7 mouse cellular contexts compared by ENCODE assay signal in the genomic region with DNA sequence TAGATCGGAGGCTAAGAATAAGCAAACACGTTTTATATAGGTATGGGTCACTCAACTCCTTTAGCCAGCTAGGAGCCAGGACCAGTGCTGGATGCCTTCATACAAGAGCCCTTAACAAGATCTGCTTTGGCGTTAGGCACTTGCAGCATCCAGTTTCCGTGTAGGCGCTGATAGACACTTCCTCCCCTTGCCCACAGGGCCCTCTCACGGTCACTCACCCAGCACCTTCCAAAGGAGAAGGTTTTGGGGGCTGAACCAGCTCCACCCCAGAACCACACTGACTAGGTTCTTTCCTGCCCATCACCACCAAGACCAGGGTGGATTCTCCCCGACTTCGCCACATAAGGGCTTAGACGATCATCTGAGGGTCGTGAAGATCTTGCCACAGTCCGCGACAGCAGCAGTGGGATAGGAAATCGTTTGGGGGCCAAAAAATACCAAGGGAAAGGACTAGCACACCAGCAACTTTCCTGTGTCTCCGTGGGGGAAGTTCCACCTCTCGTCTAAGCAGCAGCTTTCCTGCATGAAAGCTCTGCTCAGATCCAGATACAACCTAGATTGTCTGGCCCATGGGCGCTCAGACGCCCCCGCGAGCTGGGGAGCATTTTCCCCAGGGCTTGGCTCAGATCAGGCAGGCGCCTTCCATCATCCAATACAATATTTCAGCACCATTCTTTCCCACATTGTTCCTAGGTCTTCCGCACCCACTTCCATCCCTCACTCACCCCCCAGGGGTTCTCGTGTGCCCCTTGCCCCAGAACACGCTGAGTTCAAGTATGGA. TPM values are rescaled to one million over a fixed set of nuclear protein-coding genes. Genes with fewer than 3 reads are reported as not detected.
DNase-seq lines count a peak whose midpoint lies in the region; ATAC-seq and TF ChIP-seq lines count a peak whose summit lies in the region.

No protein-coding gene starts in this region.

- H3K9me3 ChIP-seq in lung, postnatal 0 days (ENCODE audit: low read length), result no peaks in the 10 kb centered on the region
- no peaks in the 10 kb centered on the region for H3K9me3 ChIP-seq in limb, embryonic 11.5 days (ENCODE audit: control insufficient read depth, low read length)
- H3K9me3 ChIP-seq in neural tube, embryonic 15.5 days (replicated peaks), result no peaks in the 10 kb centered on the region

- H3K36me3 ChIP-seq in lung, postnatal 0 days (ENCODE audit: insufficient read depth, low read length), result no peaks in the 10 kb centered on the region
- no peaks in the 10 kb centered on the region for H3K36me3 ChIP-seq in limb, embryonic 11.5 days (ENCODE audit: control insufficient read depth, insufficient read depth, low read length)
- no peaks in the 10 kb centered on the region for H3K36me3 ChIP-seq in neural tube, embryonic 15.5 days

- peaks cover 6% of the 10 kb centered on the region; the same call in 1 of the 2 replicates for H3K27me3 ChIP-seq in lung, postnatal 0 days (replicated peaks; ENCODE audit: insufficient read depth, low read length)
- H3K27me3 ChIP-seq in limb, embryonic 11.5 days (ENCODE audit: control insufficient read depth, insufficient read depth, low read length), result peaks cover 21% of the 10 kb centered on the region
- H3K27me3 ChIP-seq in neural tube, embryonic 15.5 days (replicated peaks), result peaks cover 75% of the 10 kb centered on the region

- TF ChIP-seq EP300 in lung, postnatal 0 days (IDR thresholded peaks at IDR 0.05), result no peak

- TF ChIP-seq POLR2A in embryonic fibroblast, embryonic 13.5 days (IDR thresholded peaks at IDR 0.05; ENCODE audit: low read depth, low read length), result no peak

- peak; percentile 7 for DNase-seq in lung, postnatal 0 days (ENCODE audit: low spot score)
- DNase-seq in lung, postnatal 10 days, result no peak
- no peak for DNase-seq in limb, embryonic 11.5 days (ENCODE audit: low spot score)
- DNase-seq in gastrocnemius, postnatal 4 days (ENCODE audit: low spot score in 2 of 2), result no peak
- no peak for DNase-seq in kidney, postnatal 4 days

- H3K4me2 ChIP-seq in lung, postnatal 0 days (replicated peaks; ENCODE audit: low read depth, low read length), result peak overlapping the region; percentile 59
- H3K4me2 ChIP-seq in limb, embryonic 11.5 days (ENCODE audit: low read depth, severe bottlenecking), result peak overlapping the region; percentile 81
- peak overlapping the region; percentile 88 for H3K4me2 ChIP-seq in neural tube, embryonic 15.5 days

- 0 out of 2 replicates have a peak, but pooled peaks have one; percentile 6 for TF ChIP-seq CTCF in lung, postnatal 0 days (IDR thresholded peaks at IDR 0.05)
- TF ChIP-seq CTCF in embryonic fibroblast, embryonic 13.5 days (IDR thresholded peaks at IDR 0.05; ENCODE audit: borderline replicate concordance, insufficient read depth, low read length), result no peak

- no peak overlapping the region for H3K9ac ChIP-seq in lung, postnatal 0 days (replicated peaks; ENCODE audit: low read depth)
- H3K9ac ChIP-seq in limb, embryonic 11.5 days (ENCODE audit: low read length), result peak overlapping the region; percentile 9; the same call in 1 of the 2 replicates
- H3K9ac ChIP-seq in neural tube, embryonic 15.5 days (replicated peaks), result peak overlapping the region; percentile 40

- no peak overlapping the region for H3K27ac ChIP-seq in lung, postnatal 0 days (ENCODE audit: low read length)
- no peak overlapping the region for H3K27ac ChIP-seq in embryonic fibroblast, embryonic 13.5 days (ENCODE audit: insufficient read depth, low read length)
- H3K27ac ChIP-seq in limb, embryonic 11.5 days (replicated peaks; ENCODE audit: low read depth, low read length), result no peak overlapping the region
- no peak overlapping the region for H3K27ac ChIP-seq in neural tube, embryonic 15.5 days (replicated peaks)

- ATAC-seq in lung, postnatal 0 days, result peak; percentile 9; the same call in 1 of the 2 replicates
- no peak for ATAC-seq in limb, embryonic 11.5 days (ENCODE audit: insufficient number of reproducible peaks, low FRiP score, low TSS enrichment, low read depth)
- no peak for ATAC-seq in neural tube, embryonic 15.5 days (ENCODE audit: low FRiP score)

- peaks cover 8% of the 10 kb centered on the region for H3K4me1 ChIP-seq in lung, postnatal 0 days (ENCODE audit: insufficient read depth, low read depth, low read length)
- no peaks in the 10 kb centered on the region for H3K4me1 ChIP-seq in embryonic fibroblast, embryonic 13.5 days (ENCODE audit: control insufficient read depth, insufficient read depth, low read length)
- H3K4me1 ChIP-seq in limb, embryonic 11.5 days (ENCODE audit: control insufficient read depth, insufficient read depth, low read length), result peaks cover 7% of the 10 kb centered on the region; the same call in 1 of the 2 replicates
- H3K4me1 ChIP-seq in neural tube, embryonic 15.5 days, result peaks cover 19% of the 10 kb centered on the region

- peak overlapping the region; percentile 25 for H3K4me3 ChIP-seq in lung, postnatal 0 days (ENCODE audit: low read depth, low read length)
- peak overlapping the region; percentile 26; the same call in 1 of the 2 replicates for H3K4me3 ChIP-seq in embryonic fibroblast, embryonic 13.5 days (ENCODE audit: insufficient read depth, low read length)
- peak overlapping the region; percentile 25 for H3K4me3 ChIP-seq in limb, embryonic 11.5 days (ENCODE audit: low read depth, low read length)
- H3K4me3 ChIP-seq in neural tube, embryonic 15.5 days (replicated peaks), result peak overlapping the region; percentile 50

- 2% methylated on average over 23 of the region's 23 CpGs for WGBS in lung, postnatal 0 days
- 3% methylated on average over 23 of the region's 23 CpGs for WGBS in limb, embryonic 11.5 days
- 2% methylated on average over 23 of the region's 23 CpGs for WGBS in neural tube, embryonic 15.5 days

RNA-seq across cellular contexts. Expression of a gene that starts 0.8 kb away (rescaled TPM):
- 4.0 and 4.2 TPM in 2 replicates for polyA plus RNA-seq in lung, postnatal 0 days (2015; fragmentation: Nextera tagmentation; extraction: Ambion mirVana)
- 0.75 TPM in 1 of 2 replicates, not detected in the other for polyA plus RNA-seq in embryonic fibroblast, embryonic 13.5 days (2011; ENCODE audit: insufficient read length, low read depth, missing spikeins)
- polyA plus RNA-seq in limb, embryonic 11.5 days (2014; fragmentation: Nextera tagmentation; extraction: Ambion mirVana), result 1.7 and 2.6 TPM in 2 replicates
- polyA plus RNA-seq in neural tube, embryonic 15.5 days (2015; fragmentation: Nextera tagmentation; extraction: Ambion mirVana), result 3.8 and 6.9 TPM in 2 replicates
- 1 to 10 TPM; 2.3 to 3.2 TPM for total RNA-seq in gastrocnemius, postnatal 4 days (2021)

RNA-seq across cellular contexts. Expression of a gene that starts 3.6 kb away (rescaled TPM):
- polyA plus RNA-seq in lung, postnatal 0 days (2015; fragmentation: Nextera tagmentation; extraction: Ambion mirVana), result 7.7 and 9.9 TPM in 2 replicates
- polyA plus RNA-seq in embryonic fibroblast, embryonic 13.5 days (2011; ENCODE audit: insufficient read length, low read depth, missing spikeins), result 10.5 and 16.1 TPM in 2 replicates
- polyA plus RNA-seq in limb, embryonic 11.5 days (2014; fragmentation: Nextera tagmentation; extraction: Ambion mirVana), result 5.0 and 7.2 TPM in 2 replicates
- polyA plus RNA-seq in neural tube, embryonic 15.5 days (2015; fragmentation: Nextera tagmentation; extraction: Ambion mirVana), result 13.3 and 14.9 TPM in 2 replicates
- total RNA-seq in gastrocnemius, postnatal 4 days (2021), result 1 to 10 TPM; 6.0 to 7.2 TPM

RNA-seq across cellular contexts. Expression of a gene that starts 12.9 kb away (rescaled TPM):
- 85.6 and 94.9 TPM in 2 replicates for polyA plus RNA-seq in lung, postnatal 0 days (2015; fragmentation: Nextera tagmentation; extraction: Ambion mirVana)
- not detected in 2 replicates for polyA plus RNA-seq in embryonic fibroblast, embryonic 13.5 days (2011; ENCODE audit: insufficient read length, low read depth, missing spikeins)
- polyA plus RNA-seq in limb, embryonic 11.5 days (2014; fragmentation: Nextera tagmentation; extraction: Ambion mirVana), result 0.55 and 0.87 TPM in 2 replicates
- 0.54 and 0.91 TPM in 2 replicates for polyA plus RNA-seq in neural tube, embryonic 15.5 days (2015; fragmentation: Nextera tagmentation; extraction: Ambion mirVana)
- total RNA-seq in gastrocnemius, postnatal 4 days (2021), result 1 to 10 TPM; 2.9 to 6.8 TPM

RNA-seq across cellular contexts. Expression of a gene that starts 24.1 kb away (rescaled TPM):
- polyA plus RNA-seq in lung, postnatal 0 days (2015; fragmentation: Nextera tagmentation; extraction: Ambion mirVana), result 256 and 260 TPM in 2 replicates
- 0.28 and 0.62 TPM in 2 replicates for polyA plus RNA-seq in embryonic fibroblast, embryonic 13.5 days (2011; ENCODE audit: insufficient read length, low read depth, missing spikeins)
- polyA plus RNA-seq in limb, embryonic 11.5 days (2014; fragmentation: Nextera tagmentation; extraction: Ambion mirVana), result 27.4 and 30.4 TPM in 2 replicates
- polyA plus RNA-seq in neural tube, embryonic 15.5 days (2015; fragmentation: Nextera tagmentation; extraction: Ambion mirVana), result 42.2 and 47.0 TPM in 2 replicates
- total RNA-seq in gastrocnemius, postnatal 4 days (2021), result 10 to 100 TPM; 50.7 to 55.3 TPM

Comparison
In these comparisons a context has a peak if more than half of its experiments do, and no peak if none do; other contexts are left out.
1. RNA of a gene that starts 12.9 kb away (polyA plus RNA-seq): 85.6 to 94.9 TPM in lung, postnatal 0 days; 0.55 to 0.87 TPM in limb, embryonic 11.5 days, 0.54 to 0.91 TPM in neural tube, embryonic 15.5 days and not detected in embryonic fibroblast, embryonic 13.5 days; every median in the first group is over 10 times any median in the second.
2. Peak in every context shown above with its lines, with median percentiles within 50 percentile points of each other: H3K4me2 ChIP-seq and H3K4me3 ChIP-seq.